Mouse (Mus musculus): Measurements from ENCODE around the gene Timm8b.
"Not testable (repeated sequence)": the region's sequence is repeated elsewhere in the genome, so short reads cannot be mapped to it uniquely, and the experiment has no call there.

Gene Timm8b

GRCm38 (mm10) chr9:50602055-50602845 lies 1.5 kb upstream of the Timm8b start:
- no peak for DNase-seq

- no peak for DNase-seq
Observed at GRCm38 (mm10) chr9:50603998-50604324, 251 bp downstream of the Timm8b start.

- no peak for DNase-seq
Observed at GRCm38 (mm10) chr9:50604338-50604737, 628 bp downstream of the Timm8b start.

GRCm38 (mm10) chr9:50612115-50612514 lies 8.4 kb downstream of the Timm8b start:
- no peak for DNase-seq

- no peak for DNase-seq
Observed at GRCm38 (mm10) chr9:50616161-50616560, 12.5 kb downstream of the Timm8b start.

- peak; percentile 86 for DNase-seq
Observed at GRCm38 (mm10) chr9:50616766-50617603, 13.3 kb downstream of the Timm8b start, which contains the start of the genes Pih1d2 and Nkapd1. TSS of gene Pih1d2 (plus strand) at chr9:50617321. TSS of gene Nkapd1 (minus strand) at chr9:50617464.

GRCm38 (mm10) chr9:50617794-50618330 lies 14.2 kb downstream of the Timm8b start:
- no peak for DNase-seq

- not testable (repeated sequence) for DNase-seq
Observed at GRCm38 (mm10) chr9:50630903-50631302, 27.2 kb downstream of the Timm8b start.

- DNase-seq = no peak
Observed at GRCm38 (mm10) chr9:50632016-50632688, 28.4 kb downstream of the Timm8b start.

GRCm38 (mm10) chr9:50633059-50633458 lies 29.3 kb downstream of the Timm8b start:
- no peak for DNase-seq

GRCm38 (mm10) chr9:50634270-50634669 lies 30.6 kb downstream of the Timm8b start:
- no peak for DNase-seq

- DNase-seq = no peak
Observed at GRCm38 (mm10) chr9:50646826-50647370, 43.2 kb downstream of the Timm8b start.

- no peak for DNase-seq
Observed at GRCm38 (mm10) chr9:50650503-50650902, 46.8 kb downstream of the Timm8b start.
